Mouse (Mus musculus): ENCODE results near the gene Mrgprf.

The Mrgprf gene

GRCm38 (mm10) chr7:145300321-145301007, at the start of gene Mrgprf:
Gene Mrgprf, plus strand, starts transcription at chr7:145300828.
- DNase-seq (ENCODE audit: low spot score): peak; percentile 46

DNA sequence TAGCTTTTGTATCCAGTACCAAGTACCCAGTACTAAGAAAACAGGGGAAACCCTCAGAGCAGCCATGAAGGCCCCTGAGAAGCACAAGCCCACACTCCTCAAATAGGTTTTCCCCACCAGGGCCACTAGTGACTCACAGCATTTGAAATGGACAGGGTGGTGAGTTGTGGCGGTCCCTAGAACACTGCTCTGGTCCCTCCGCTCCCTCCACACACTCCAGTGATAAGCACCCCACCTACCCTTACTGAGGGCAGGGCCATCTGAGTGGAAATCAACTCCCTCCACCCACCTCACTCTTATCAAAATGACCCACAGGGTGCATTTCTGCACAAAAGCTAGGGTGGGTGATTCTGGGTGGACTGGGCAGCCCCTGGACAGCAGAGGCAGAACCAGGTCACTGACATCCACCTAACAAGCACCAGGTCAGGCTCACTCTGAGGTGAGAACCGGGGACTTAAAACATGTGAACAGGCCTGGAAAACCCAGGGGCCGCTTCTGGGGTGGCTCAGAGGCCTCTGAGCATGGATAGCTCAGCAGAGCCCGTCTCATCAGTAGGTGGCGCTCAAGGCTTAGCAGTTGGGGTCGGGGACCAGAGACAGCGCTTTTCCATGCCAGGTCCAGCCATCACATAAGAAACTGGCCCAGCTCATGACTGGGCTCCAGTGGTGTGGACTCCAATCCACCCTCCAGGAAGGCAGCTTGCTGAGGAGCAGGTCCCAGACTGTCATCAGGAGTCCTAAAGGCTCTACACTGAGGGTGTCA, 47.7 kb upstream of the Mrgprf start:
- DNase-seq (ENCODE audit: low spot score): peak; percentile 77

GRCm38 (mm10) chr7:145253986-145254630, 46.5 kb upstream of the Mrgprf start:
- DNase-seq (ENCODE audit: low spot score): no peak

- no peak for DNase-seq (ENCODE audit: low spot score)
These were observed 44.5 kb upstream of the Mrgprf start for GRCm38 (mm10) chr7:145256092-145256491.

- DNase-seq (ENCODE audit: low spot score): no peak
These were observed 36.4 kb upstream of the Mrgprf start for GRCm38 (mm10) chr7:145264202-145264601.

DNA sequence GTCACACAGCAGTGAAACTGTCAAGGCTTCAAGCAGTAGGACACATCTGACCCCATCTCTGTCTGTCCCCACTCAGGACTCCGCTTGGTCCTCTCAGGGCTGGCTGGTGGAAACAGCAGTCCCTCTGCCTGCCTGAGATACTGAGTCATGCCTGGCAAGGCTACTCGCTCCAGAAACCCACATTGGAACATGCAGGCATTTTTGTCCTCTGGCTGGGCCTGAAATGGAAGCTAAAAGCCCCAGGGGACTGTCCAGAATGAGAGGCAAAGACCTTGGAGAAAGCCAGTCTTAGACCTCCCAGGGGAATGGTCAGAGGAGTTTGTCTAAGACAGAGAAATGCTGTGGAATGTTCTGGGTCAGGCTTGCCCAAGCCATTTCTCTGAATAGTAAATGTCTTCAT, 34.6 kb upstream of the Mrgprf start:
- peak; percentile 21 for DNase-seq (ENCODE audit: low spot score)

GRCm38 (mm10) chr7:145268890-145269289, 31.7 kb upstream of the Mrgprf start:
- DNase-seq (ENCODE audit: low spot score): no peak

DNA sequence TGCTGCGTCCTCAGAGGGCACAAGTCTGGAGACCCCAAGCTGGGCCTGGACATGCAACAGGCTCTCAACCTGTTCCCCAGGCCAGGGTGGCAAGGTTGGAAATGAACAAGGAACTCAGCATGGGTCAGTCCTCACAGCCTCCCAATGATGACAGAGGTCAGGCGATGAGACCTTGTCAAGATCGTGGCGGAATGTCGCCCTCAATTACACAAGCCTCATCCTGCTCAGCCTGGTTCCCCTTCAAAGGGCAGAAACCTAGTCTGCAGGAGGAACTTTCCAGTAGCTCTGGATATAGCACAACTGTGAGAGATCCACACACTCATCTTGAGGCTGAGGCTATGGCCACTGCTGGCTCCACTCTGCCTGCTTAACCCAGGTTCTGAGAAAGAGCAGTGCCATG, 29.7 kb upstream of the Mrgprf start:
- no peak for DNase-seq (ENCODE audit: low spot score)

DNA sequence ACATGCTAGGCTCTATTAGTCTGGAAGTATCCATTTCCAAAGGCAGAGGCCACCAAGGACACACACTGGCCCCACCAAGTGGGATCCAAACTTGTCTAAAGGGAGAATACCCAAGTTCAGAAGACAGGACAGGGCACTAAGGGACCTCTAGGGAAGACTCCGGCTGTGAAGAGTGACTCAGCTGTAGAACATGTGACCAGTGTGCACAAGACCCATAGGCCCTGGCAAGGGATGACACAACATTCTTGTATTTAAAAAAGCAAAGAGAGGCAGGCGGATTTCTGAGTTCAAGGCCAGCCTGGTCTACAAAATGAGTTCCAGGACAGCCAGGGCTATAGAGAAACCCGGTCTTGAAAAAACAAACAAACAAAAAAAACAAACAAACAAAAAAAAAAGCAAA, 25.1 kb upstream of the Mrgprf start:
- no peak for DNase-seq (ENCODE audit: low spot score)

GRCm38 (mm10) chr7:145281396-145281795, 19.2 kb upstream of the Mrgprf start:
- no peak for DNase-seq (ENCODE audit: low spot score)

DNA sequence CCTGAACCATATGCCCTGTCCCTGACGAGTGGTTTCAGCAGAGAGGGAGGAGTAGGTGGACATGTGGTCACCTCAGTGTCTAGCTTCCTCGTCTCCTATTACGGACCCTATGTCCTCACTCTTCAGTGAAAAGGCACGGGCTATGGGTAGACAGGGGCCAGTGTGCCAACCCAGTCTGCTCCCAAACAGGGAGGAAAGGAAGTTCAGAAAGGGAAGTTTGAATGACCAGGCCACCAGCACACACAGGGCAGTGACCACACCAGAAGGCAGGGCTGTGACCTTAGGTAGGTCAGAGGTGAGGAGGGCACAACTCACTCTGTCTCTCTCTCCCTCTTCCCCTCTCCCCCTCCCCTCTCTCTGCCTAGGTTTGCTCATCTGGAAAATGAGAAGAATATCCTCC, 17.6 kb upstream of the Mrgprf start:
- no peak for DNase-seq (ENCODE audit: low spot score)

- peak; percentile 91 for DNase-seq (ENCODE audit: low spot score)
These were observed 17.0 kb upstream of the Mrgprf start, which contains the start of gene Tpcn2 for GRCm38 (mm10) chr7:145283487-145284187. Gene Tpcn2, minus strand, starts transcription at chr7:145284011.

- no peak for DNase-seq (ENCODE audit: low spot score)
These were observed 16.3 kb upstream of the Mrgprf start for GRCm38 (mm10) chr7:145284293-145284692.

DNA sequence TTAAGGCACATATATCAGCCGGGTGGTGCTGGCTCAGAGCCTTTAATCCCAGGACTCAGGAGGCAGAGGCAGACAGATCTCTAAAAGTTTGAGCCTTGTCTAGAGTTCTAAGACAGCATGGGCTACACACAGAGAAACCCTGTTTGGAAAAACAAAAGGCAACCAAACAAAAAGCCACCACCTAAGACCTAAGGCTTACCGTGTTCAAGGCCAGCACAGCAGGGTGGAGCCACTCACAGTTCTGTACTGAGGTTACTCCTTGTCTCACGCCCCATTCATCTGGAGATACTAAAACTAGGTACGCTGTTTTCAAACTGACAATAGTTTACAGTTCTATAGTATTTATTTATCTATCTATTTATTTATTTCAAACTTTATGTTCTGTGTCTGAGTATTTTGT, 15.2 kb upstream of the Mrgprf start:
- DNase-seq (ENCODE audit: low spot score): no peak

DNA sequence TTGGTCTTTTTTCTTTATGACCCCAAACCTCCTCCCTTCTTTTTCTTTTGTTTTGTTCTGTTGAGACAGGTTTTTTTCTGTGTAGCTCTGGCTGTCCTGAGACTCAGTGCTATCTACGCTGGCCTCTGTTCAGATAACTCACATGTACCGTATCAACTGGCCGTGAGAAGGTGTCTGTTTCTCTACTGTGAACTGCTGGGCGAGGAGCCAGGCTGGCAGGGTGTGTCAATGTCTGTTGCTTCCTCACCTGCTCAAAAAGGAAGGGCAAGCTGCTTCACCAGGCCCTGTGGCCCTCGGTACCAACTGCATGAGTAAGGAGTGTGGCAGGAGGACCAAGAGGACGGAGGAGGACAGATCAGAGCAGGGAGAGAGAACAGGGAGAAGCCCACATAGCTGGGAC, 13.2 kb upstream of the Mrgprf start:
- DNase-seq (ENCODE audit: low spot score): no peak

GRCm38 (mm10) chr7:145289302-145289701, 11.3 kb upstream of the Mrgprf start:
- DNase-seq (ENCODE audit: low spot score): no peak

DNA sequence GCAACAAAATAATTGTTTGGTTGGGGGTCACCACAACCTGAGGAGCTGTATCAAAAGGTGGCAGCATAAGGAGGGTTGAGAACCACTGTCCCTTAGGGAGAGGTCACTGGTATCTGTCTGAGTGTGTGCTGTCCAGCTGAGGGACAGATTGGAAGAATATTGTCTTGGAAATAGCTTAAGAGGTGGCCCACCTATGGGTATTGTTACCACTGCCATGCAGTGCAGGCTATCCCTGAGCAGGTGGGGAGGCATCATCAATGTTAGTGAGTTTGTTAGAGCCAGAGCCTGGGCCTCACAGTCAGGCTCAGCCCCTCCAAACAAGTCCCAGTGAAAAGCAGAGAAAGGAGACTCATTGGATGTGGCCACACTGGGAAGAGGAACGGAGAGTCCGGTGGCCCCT, 8.8 kb upstream of the Mrgprf start:
- DNase-seq (ENCODE audit: low spot score): no peak

DNA sequence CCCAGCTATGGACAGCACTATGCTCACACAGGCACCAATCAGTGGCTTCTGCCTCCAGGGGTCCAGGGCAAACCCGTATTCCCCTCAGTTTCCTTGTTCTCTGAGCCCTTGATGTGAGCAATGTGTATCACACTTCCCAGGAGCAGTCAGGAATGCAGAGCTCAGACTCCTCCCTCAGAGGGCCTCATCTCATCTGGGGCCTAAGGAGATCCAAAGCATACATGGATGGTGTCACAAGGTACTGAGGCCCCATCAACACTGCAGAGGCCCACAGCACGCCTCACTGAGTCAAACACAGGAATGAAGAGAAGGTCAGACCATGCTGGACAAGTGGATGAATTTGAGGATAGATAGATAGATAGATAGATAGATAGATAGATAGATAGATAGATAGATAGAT, 7.9 kb upstream of the Mrgprf start:
- DNase-seq (ENCODE audit: low spot score): no peak

DNA sequence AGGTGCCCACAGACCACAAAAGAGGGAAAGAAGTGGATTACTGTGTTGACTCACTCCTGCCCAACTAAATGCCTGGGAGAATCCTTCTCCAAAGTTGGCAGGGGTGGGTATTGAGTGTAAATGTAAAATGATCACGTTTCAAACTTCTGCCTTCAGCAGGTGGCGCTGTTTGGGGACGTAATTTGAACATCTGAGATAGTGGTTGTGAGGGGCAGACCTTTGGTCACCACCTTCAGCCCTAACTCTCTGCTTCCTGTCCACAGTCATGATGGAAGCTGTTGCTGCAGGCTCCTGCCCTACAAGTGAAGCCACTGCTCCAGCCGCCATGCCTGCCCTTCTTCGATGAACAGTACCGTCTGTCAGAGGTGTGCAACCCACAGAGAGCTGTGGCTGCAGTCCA, 6.8 kb upstream of the Mrgprf start:
- no peak for DNase-seq (ENCODE audit: low spot score)

- DNase-seq (ENCODE audit: low spot score): no peak
These were observed 1.8 kb upstream of the Mrgprf start for GRCm38 (mm10) chr7:145298666-145299490.

DNA sequence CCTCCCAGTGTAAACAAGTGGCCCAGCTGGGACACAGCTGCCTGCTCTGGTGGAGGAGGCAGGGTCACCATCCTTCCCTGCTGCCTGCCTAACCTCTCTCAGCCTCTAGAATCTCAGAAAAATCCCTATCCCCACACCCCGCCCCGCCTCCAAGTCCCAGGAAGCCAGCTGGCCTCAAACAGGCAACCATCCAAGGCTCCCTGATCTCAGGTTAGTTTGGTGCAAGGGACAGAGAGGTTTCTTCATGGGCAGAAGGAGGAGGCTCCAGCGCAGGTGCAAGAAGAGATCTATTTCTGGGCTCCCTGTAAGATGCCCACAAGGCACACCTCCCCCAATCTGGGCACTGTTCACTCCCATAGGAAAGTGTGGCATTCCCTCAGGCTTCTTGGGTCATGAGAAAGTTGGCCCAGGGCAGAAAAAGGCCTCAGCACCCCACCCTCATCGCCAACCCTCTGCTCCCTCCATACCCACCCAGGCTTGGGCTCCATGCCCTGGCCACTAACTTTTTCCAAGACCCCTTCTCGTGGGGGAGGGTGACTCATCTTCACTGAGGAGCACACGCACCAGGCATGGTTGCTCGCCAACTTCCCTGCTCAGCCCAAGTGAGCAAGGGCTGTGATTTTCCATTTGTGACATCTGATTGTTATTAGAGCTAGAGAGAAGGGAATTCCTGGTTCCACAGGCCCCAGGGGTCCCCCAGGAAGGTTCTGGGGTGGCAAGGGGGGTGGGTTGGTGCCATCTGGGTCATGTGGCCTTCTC, 887 bp upstream of the Mrgprf start:
- DNase-seq (ENCODE audit: low spot score): no peak
